Mouse (Mus musculus) macrophage (primary cell): ENCODE data around the gene Mef2c. TPM values are rescaled to one million over a fixed set of nuclear protein-coding genes. Genes with fewer than 3 reads are reported as not detected.

Experiments used
- H3K27ac ChIP-seq: fragments of 350-480 bp; formaldehyde crosslinking; 2 replicates; pipeline ENCODE4 v1.9.0; 2021
- H3K36me3 ChIP-seq: fragments of 350-480 bp; formaldehyde crosslinking; 2 replicates; pipeline ENCODE4 v1.9.0; 2021; ENCODE audit errors: inconsistent target
- H3K4me3 ChIP-seq: fragments of 350-480 bp; formaldehyde crosslinking; 2 replicates; pipeline ENCODE4 v1.9.0; 2021; ENCODE audit errors: inconsistent target
- H3K79me2 ChIP-seq: fragments of 350-480 bp; formaldehyde crosslinking; 2 replicates; pipeline ENCODE4 v1.9.0; 2021; ENCODE audit errors: inconsistent target
- WGBS: methylation state at CpG from one replicate; pipeline ENCODE4 v1.1.7; 2026; ENCODE audit warnings: inconsistent platforms; ENCODE audit not compliant: missing documents; 5-methylcytosine and 5-hydroxymethylcytosine counted together
- polyA plus RNA-seq: library from polyadenylated mRNA; stranded (reverse); fragments of 250-400 nt; gene quantifications from 3 replicates; pipeline ENCODE4 v1.2.4, GENCODE M21; 2018; ENCODE audit warnings: inconsistent platforms

Gene Mef2c
- polyA plus RNA-seq, 1 experiment from 2014 or later, result 74.5 TPM

GRCm38 (mm10) chr13:83507687-83508086 is 3.9 kb downstream of the Mef2c start:
- WGBS, result 100% methylated on average over 1 of the region's 1 CpGs
- H3K36me3 ChIP-seq, result no peaks in the 10 kb centered on the region
- H3K4me3 ChIP-seq, result no peak overlapping the region
- H3K79me2 ChIP-seq, result no peaks in the 10 kb centered on the region
- no peak overlapping the region for H3K27ac ChIP-seq

GRCm38 (mm10) chr13:83515013-83515547 is 11.2 kb downstream of the Mef2c start:
- no peak overlapping the region for H3K27ac ChIP-seq
- H3K36me3 ChIP-seq, result no peaks in the 10 kb centered on the region
- WGBS, result 96% methylated on average over 4 of the region's 4 CpGs
- H3K4me3 ChIP-seq, result no peak overlapping the region
- no peaks in the 10 kb centered on the region for H3K79me2 ChIP-seq

GRCm38 (mm10) chr13:83517660-83518609 is 14.1 kb downstream of the Mef2c start:
- Histone ChIP-seq H3K4me3 (peak overlapping the region; percentile 29), H3K27ac (no peak overlapping the region), H3K36me3 (no peaks in the 10 kb centered on the region), H3K79me2 (no peaks in the 10 kb centered on the region)
- 9% methylated on average over 26 of the region's 27 CpGs for WGBS

GRCm38 (mm10) chr13:83520807-83521206 is 17.0 kb downstream of the Mef2c start:
- H3K36me3 ChIP-seq, result no peaks in the 10 kb centered on the region
- H3K27ac ChIP-seq, result no peak overlapping the region
- no peak overlapping the region for H3K4me3 ChIP-seq
- WGBS, result 96% methylated on average over 4 of the region's 4 CpGs
- peaks cover 11% of the 10 kb centered on the region for H3K79me2 ChIP-seq

GRCm38 (mm10) chr13:83523232-83523969 is 19.6 kb downstream of the Mef2c start:
- 7% methylated on average over 35 of the region's 35 CpGs for WGBS
- H3K79me2 ChIP-seq, result peaks cover 37% of the 10 kb centered on the region

GRCm38 (mm10) chr13:83524159-83524901 is 20.5 kb downstream of the Mef2c start:
- peak overlapping the region; percentile 96 for H3K27ac ChIP-seq

More at GRCm38 (mm10) chr13:83523232-83523969, 19.6 kb downstream of the Mef2c start:
- Histone ChIP-seq H3K36me3 (no peaks in the 10 kb centered on the region), H3K4me3 (peak overlapping the region; percentile 89), H3K27ac (peak overlapping the region; percentile 96)

GRCm38 (mm10) chr13:83524902-83525715 is 21.3 kb downstream of the Mef2c start:
- peak overlapping the region; percentile 89 for H3K4me3 ChIP-seq
- WGBS, result 0% methylated on average over 6 of the region's 7 CpGs
- H3K36me3 ChIP-seq, result no peaks in the 10 kb centered on the region
- H3K79me2 ChIP-seq, result peaks cover 54% of the 10 kb centered on the region
- H3K27ac ChIP-seq, result peak overlapping the region; percentile 76

More at GRCm38 (mm10) chr13:83524159-83524901, 20.5 kb downstream of the Mef2c start:
- Histone ChIP-seq H3K79me2 (peaks cover 46% of the 10 kb centered on the region), H3K36me3 (no peaks in the 10 kb centered on the region), H3K4me3 (peak overlapping the region; percentile 89)
- WGBS, result 2% methylated on average over 41 of the region's 43 CpGs

- peak overlapping the region; percentile 89 for H3K4me3 ChIP-seq
- peak overlapping the region; percentile 76 for H3K27ac ChIP-seq
- 0% methylated on average over 2 of the region's 2 CpGs for WGBS
- no peaks in the 10 kb centered on the region for H3K36me3 ChIP-seq
- H3K79me2 ChIP-seq, result peaks cover 60% of the 10 kb centered on the region
These were observed 21.8 kb downstream of the Mef2c start for GRCm38 (mm10) chr13:83525716-83526005.

GRCm38 (mm10) chr13:83526066-83526465 is 22.2 kb downstream of the Mef2c start:
- Histone ChIP-seq H3K36me3 (no peaks in the 10 kb centered on the region), H3K79me2 (peaks cover 64% of the 10 kb centered on the region), H3K27ac (peak overlapping the region; percentile 76), H3K4me3 (peak overlapping the region; percentile 89)
- WGBS, result 3% methylated on average over 5 of the region's 6 CpGs

- peak overlapping the region; percentile 76 for H3K27ac ChIP-seq
- WGBS, result 9% methylated on average over 9 of the region's 9 CpGs
- peak overlapping the region; percentile 89; the same call in 1 of the 2 replicates for H3K4me3 ChIP-seq
These were observed 24.1 kb downstream of the Mef2c start for GRCm38 (mm10) chr13:83527921-83528320.

GRCm38 (mm10) chr13:83529729-83530314 is 26.0 kb downstream of the Mef2c start:
- Histone ChIP-seq H3K27ac (peak overlapping the region; percentile 33), H3K4me3 (peak overlapping the region; percentile 24), H3K79me2 (peaks cover 100% of the 10 kb centered on the region), H3K36me3 (no peaks in the 10 kb centered on the region)
- 18% methylated on average over 8 of the region's 8 CpGs for WGBS

More at GRCm38 (mm10) chr13:83527921-83528320, 24.1 kb downstream of the Mef2c start:
- no peaks in the 10 kb centered on the region for H3K36me3 ChIP-seq
- peaks cover 82% of the 10 kb centered on the region for H3K79me2 ChIP-seq

GRCm38 (mm10) chr13:83530889-83531288 is 27.1 kb downstream of the Mef2c start:
- no peaks in the 10 kb centered on the region for H3K36me3 ChIP-seq
- WGBS, result 82% methylated on average over 4 of the region's 4 CpGs
- H3K4me3 ChIP-seq, result no peak overlapping the region
- H3K27ac ChIP-seq, result no peak overlapping the region
- H3K79me2 ChIP-seq, result peaks cover 100% of the 10 kb centered on the region

GRCm38 (mm10) chr13:83531968-83532591 is 28.2 kb downstream of the Mef2c start:
- Histone ChIP-seq H3K4me3 (peak overlapping the region; percentile 5; the same call in 1 of the 2 replicates), H3K27ac (peak overlapping the region; percentile 47), H3K36me3 (no peaks in the 10 kb centered on the region), H3K79me2 (peaks cover 100% of the 10 kb centered on the region)
- 15% methylated on average over 8 of the region's 8 CpGs for WGBS
